Mouse (Mus musculus): ENCODE results near the gene Agpat1.

DNA sequence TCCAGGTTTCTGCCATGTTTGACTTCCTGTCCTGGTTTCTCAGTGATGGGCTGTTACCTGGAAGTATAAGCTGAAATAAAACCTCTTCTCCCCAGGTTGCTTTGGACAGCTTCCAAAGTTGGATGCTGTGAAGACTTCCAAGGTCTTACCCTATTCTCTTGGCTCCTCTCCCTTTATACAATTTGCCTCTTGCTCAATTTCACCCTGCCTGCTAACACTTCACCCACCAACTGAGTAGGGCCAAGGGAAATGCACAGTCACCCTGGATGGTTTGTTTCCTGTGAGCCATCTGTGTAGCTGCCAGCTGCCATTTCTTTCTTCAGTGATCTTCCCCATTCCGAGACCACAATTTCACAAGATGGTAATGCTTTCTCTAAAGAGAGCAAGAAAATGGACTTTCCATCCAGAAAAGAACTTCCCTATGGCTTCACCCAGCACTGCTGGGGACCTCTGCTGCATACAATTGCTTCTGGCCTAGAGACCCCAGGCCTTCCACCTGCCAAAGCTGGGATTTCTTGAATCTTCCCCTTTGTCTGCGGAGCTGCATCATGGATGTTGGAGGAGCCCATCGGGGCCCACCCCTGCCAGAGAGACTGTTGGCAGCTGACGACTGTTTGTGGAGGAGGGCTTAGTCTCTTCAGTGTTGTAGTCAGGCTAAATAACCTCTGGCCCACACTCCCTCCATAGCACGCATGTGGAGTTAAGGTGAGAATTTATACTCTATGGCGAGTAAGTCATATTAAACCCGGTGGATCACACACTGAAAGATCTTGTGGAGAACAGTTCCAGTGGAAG is 35.6 kb downstream of the Agpat1 start:
- no peak for TF ChIP-seq POLR2A (IDR thresholded peaks at IDR 0.05; ENCODE audit: low read depth, low read length)
- no peak for TF ChIP-seq CTCF (conservative IDR thresholded peaks at IDR 0.05; ENCODE audit: insufficient read depth, insufficient read length, low read depth, low read length)
